Mouse (Mus musculus) lung, adult 2 months (tissue): ENCODE measurements at regions not wholly inside any gene's neighbourhood (a gene's known extent, or its start where the extent isn't known, plus 50 kb on each side); places are given as distances from the start of the nearest gene placed in this dataset.

Experiments
- CTCF ChIP-seq: fragments of 200-500 bp; IDR thresholded peaks from 2 replicates; pipeline ENCODE4 v1.5.1; 2011; ENCODE audit warnings: mild to moderate bottlenecking, low read length, control low read depth; ENCODE audit not compliant: insufficient read depth
- POLR2A ChIP-seq: fragments of 200-500 bp; IDR thresholded peaks from 2 replicates; pipeline ENCODE4 v1.6.1; 2011; ENCODE audit warnings: low read depth, mild to moderate bottlenecking, control low read depth, low read length, borderline replicate concordance; ENCODE audit errors: extremely low read depth

DNA sequence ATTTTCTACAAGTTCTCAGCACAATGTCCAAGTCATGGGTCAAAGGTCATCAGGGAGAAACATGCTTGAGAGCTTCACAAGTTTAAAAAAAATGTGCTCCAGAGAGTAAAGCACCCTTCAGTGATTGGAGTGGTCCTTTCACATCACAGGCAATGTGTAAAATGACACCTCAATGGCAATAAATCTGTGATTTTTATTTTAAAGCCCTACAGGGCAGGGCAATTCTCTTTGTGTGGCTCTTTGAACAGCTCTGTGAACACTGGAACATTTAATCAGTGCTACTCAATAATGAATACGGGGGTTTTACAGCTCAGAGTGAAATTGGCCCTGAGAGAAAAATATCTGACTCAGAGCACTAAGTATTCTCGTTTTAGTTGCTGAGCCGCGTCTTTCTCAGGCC, 563.5 kb upstream of the Adam34 start:
- no peak for TF ChIP-seq POLR2A
- TF ChIP-seq CTCF, result no peak
